Mouse (Mus musculus) frontal cortex, postnatal 25 days (tissue): Measurements from ENCODE around the gene Fam227a.
A peak's percentile ranks its signal among the peaks of the same experiment; 100 is the strongest.
"Not testable (repeated sequence)": the region's sequence is repeated elsewhere in the genome, so short reads cannot be mapped to it uniquely, and the experiment has no call there.

Experiments used
- DNase-seq, 2 experiments: peaks; one replicate each; pipeline ENCODE4 v3.0.0; 2022; ENCODE audit warnings: low spot score in 2 of 2

Gene Fam227a

DNA sequence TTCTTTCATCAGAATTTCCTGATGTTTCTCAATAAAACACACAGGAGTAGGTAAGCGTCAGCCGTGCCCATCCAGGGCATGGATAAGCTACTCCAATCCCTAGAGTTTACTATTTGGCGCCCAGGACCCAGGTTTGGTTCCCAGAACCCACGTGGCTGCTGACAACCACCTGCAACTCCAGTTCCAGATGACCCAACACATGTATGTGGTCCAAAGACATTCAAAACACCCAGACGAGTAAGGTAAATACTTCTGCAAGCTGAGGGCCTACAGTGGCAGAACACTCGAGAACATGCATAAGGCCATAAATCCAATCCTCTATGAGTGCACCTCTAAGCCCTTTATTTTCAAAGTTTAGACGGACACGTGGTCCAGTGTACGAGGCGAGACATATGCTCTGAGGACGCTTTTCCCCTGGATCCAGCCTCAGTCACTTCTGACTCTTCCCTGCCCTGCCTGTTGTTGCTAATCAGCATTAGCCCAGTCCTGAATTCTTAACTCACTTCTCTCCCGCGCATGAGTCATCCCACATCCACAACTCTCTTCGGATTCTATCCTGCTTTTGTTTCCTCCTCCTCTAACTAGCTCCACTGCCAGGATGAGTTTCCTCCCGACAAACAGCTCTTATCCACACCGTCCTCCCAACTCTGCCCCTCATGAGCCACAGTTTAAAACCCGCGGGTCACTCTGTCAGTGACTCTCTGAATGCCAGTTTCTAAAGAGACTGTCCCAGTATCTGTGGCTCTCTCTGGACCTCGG lies 25.1 kb upstream of the Fam227a start:
- no peak for DNase-seq

DNA sequence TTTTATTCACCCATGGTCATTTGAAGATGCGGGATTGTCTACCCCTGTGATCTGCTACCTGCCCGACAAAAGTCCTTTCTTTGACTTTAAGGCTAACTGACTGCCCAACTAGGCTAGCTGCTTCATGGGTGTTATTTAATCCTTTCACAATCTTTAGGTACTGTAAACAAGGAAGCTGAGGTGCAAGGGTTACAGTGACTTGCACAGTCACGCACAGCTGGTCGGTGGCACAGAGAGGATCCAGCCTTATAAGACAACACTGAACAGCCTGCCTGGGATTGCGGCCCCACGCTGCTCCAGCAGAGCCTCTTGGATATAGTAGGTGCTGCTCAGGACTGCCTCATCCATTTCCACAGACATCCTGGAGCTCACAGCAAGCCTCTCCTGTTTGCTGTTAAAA lies 24.4 kb upstream of the Fam227a start:
- DNase-seq: no peak

DNA sequence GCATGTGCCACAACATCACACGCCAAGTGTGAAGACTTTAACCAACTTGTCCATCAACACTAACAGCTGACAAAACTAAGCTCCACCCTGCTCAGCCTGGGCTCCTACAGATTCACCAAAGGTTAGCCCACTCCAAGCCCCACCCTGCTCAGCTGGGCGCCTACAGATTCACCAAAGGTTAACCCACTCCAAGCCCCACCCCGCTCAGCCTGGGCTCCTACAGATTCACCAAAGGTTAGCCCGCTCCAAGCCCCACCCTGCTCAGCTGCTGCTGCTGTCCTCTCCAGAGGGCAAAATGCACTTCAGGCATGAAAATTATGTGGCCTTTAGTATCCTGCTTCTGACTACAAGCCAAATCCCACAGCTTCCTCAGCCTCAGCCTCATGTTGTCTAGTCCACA lies 23.2 kb upstream of the Fam227a start:
- DNase-seq: no peak

DNA sequence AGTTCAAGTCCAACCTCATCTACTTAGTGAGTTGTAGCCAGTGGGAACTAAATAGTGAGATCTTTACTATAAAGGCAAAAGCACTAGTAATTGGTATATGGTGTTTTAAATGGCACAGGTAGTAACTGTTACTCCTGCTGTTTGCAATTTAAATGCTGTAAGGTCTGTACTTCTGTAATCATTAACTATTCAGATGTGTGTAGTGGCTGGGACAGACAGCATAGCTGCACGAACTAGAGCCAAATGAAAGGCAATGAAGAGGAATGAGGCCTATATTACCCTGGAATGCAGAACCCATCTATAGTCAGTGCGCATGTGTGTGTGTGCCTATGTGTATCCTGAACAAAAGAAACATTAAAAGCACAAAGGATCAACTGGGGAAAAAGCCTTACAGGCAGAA lies 19.2 kb upstream of the Fam227a start:
- no peak for DNase-seq

DNA sequence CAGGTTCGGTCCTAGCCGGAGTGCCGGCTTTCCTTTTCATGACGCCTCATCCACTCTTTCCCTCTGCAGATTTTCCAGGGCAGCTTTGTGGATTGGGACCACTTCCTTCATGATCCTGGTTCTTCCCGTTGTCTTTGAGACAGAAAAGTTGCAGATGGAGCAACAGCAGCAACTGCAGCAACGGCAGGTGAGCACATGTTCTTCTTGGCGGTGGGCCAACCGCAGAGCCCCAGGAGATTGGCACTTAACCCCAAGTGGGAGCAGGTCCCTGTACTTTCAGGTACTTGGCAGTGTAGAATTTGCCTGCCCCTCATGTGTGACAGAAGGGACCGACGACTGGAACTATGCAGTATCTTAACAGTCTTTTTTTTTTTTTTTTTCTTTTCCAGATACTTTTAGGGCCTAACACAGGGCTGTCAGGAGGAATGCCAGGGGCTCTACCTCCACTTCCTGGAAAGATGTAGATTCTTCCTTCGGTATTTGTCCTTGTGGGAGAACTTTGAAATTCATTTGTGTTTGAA lies 13.1 kb upstream of the Fam227a start:
- not testable (repeated sequence) for DNase-seq

DNA sequence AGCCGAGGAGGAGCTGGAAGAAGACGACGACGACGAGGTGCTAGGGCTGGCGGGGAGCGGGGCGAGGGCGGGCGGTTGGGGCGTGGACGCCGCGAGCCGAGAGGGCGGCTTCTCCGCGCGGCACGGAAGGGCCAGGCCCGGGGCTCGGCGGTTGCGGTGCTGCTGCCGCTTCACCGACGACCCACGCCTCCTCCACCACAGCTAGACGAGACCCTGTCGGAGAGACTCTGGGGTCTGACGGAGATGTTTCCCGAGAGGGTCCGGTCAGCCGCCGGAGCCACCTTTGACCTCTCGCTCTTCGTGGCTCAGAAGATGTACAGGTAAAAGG lies 12.2 kb upstream of the Fam227a start:
- DNase-seq: no peak

DNA sequence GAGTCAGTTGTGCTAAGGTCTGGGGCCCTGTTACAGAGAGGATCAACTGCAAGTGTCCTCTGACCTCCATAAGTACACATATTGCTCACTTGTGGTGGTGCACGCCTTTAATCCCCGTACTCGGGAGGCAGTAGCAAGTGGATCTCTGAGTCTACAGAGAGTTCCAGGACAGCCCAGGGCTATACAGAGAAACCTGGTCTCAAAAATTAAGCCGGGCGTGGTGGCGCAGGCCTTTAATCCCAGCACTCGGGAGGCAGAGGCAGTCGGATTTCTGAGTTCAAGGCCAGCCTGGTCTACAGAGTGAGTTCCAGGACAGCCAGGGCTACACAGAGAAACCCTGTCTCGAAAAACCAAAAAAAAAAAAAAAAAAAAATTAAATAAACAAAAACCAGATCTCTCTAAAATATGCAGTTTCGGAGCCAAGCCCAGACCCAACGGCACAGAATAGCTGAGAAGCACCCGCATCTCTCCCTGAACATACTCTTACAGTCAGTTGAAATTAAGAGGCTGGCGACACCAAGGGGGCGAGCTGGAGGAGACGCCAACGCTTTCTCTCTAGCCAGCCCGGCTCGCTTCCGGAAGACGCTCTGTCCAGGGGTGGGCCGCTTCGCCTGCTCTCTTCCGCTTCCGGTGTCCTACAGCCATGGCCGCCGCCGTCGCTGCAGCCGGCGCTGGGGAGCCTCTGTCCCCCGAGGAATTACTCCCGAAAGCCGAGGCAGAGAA lies 11.7 kb upstream of the Fam227a start, which contains the start of gene Tomm22:
Tomm22 (plus strand) TSS at position 613 of the 723 bp plus-strand sequence.
- DNase-seq: peak; percentile 61 to 79

DNA sequence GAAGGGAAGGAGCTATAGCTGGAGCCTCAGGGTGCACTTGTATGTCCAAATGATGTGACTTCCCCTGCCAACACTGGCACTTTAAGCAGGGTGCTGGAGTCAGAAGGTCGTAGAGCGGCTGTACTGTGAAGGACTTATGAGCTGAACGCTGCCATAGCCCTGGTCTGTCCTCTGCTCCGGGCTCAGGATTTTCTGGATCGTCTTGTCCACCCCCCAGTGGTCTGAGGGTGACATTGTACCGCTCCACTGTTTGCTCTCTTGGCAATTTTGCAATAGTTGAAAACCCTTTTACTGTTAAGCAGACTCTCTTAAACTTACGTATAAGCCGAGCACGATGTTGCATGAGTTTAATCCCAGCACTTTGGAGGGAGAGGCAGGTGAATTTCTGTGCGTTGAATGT lies 10.4 kb upstream of the Fam227a start:
- no peak for DNase-seq

DNA sequence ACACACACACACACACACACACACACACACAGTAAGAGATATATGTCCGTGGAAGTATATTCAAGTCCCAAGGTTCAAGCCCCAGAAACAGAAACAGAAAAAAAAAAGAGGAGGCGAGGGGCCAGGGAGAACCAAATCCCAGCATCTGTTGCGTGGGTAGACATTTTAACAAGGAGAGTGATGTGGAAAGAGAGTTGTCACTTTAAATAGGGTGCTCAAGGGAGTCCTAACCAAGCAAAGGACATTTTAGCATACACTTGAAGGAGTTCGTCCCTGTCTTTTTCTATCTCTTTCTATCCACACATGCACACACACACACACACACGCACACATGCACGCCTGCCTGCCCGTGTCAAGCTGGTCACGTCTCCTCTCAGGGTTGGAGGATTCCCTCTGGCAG lies 5.9 kb upstream of the Fam227a start:
- DNase-seq: no peak

DNA sequence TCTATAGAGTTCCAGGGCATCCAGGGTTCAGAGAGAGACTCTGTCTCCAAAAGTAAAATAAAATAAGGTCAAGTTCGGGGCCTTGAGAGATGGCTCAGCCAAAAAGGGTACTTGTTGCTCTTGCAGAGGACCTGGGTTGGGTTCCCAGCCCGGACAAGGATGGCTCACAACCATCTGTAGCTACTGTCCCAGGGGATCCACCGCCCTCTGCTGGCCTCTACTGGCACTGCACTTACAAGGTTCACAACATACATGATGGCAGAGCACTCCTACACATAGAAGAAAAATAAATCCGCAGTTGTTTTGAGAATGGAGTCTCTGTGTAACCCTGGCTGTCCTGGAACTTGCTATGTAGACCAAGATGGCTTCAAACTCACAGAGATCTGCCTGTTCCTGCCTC lies 3.1 kb upstream of the Fam227a start:
- no peak for DNase-seq

DNA sequence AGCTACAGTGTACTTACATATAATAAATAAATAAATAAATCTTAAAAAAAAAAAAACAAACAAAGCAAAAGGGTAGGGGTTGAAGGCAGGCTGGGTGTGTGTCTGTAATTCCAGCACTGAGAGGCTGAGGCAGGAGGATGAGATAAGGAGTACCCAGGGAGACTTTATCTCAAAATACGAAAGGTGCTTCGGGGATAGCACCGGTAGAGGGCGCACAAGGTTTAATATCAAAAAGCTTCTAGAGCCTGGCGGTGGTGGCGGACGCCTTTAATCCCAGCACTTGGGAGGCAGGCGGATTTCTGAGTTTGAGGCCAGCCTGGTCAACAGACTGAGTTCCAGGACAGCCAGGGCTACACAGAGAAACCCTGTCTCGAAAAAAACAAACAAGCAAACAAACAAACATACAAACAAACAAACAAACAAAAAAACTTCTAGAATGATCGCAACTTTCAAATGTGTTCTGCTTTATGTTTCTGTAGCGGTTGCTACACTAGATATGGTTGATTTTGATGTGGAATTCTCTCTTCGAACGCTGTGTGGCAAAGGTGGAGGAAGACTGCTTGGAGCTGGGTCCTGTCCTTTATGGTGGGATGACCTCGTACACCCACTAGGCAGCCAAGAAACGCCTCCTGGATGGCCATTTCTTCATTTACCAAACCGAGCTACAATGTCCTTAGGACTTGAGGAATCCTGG lies 772 bp downstream of the Fam227a start:
- peak; percentile 86 to 91 for DNase-seq

DNA sequence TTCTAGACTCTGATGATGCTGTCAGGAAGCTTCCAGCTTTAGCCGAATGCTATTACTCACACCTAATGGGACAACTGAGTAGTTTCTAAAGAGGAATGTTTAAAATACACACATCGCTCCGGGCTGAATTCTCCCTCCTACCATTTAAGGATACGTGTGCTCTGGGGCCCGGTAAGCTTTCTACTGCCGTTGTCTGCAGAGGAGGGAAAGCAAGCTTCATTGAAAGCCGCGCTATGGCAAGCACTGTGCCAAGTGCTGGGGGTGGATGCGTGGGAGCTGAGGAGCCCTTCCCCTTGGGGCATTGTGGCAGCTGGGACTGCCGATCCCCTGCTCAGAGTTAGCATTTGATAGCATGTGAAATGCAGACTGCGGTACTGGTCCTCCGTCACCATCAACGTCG lies 2.3 kb downstream of the Fam227a start:
- no peak for DNase-seq

DNA sequence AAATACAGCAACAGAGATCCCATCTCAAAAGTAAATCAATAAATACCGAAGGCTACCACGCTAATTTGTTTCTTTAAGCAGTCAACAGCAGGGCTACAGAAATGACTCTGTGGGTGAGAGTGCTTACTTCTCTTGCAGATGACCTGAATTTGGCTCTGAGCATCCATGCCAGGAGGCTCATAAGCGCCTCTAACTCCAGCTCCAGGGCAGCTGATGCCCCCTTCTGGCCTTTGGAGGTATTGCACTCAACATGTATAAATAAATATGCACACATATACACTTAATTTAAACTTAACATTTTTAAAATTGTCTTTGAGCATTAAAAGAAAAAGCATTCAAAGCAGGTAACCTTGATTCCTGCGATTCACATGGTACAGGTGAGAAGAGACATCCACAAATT lies 7.3 kb downstream of the Fam227a start:
- DNase-seq: no peak

DNA sequence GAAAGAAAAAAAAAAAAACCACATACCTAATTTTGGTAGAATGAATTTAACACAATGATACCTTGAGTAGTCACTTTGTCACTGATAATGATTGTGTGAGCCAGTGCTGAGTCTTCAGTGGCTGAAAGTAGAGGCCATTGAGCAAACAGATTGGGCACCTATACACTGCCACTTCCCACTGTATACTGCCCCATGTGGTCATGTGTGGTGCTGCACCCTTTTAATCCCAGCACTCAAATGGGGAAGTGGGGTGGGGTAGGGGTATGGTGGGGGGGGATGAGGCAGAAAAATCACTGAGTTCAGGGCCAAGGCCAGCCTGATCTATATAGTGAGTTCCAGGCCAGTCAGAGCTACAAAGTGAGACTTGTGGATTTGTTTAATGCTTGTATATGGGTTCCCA lies 8.2 kb downstream of the Fam227a start:
- no peak for DNase-seq

DNA sequence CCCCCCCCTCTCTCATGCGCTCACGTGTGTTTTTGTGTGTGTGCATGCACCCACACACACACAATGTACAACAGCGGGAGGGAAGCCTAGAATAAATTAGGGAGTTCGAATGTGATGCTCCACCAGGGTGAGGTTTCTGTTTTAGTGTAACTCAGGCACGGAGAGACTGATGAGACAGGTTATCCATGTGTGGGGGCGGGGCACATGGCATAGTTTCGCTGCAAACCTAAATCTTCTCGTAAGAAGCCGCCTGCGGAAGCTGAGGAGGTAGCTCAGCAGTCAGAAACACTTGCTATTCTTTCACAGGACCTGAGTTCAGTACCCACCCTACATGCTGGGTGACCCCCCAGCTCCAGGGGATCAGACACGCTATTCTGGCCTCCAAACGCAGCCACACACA lies 10.6 kb downstream of the Fam227a start:
- DNase-seq: no peak

DNA sequence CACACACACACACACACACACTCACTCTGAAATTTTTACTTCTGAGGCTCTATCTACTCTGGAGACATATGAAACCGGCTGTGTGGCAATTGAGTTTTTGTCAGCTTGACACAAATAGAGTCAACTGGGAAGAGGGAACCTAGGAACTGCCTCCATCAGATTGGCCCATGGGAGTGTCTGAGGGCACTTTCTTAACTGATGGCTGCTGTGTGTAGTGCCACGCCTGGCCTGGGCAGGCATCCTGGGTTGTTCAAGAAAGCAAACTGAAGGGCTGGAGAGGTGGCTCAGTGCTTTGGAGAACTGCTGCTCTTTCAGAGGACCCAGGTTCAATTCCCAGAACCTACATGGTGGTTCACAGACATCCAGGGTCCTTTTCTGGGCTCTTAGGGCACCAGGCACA lies 13.3 kb downstream of the Fam227a start:
- no peak for DNase-seq

DNA sequence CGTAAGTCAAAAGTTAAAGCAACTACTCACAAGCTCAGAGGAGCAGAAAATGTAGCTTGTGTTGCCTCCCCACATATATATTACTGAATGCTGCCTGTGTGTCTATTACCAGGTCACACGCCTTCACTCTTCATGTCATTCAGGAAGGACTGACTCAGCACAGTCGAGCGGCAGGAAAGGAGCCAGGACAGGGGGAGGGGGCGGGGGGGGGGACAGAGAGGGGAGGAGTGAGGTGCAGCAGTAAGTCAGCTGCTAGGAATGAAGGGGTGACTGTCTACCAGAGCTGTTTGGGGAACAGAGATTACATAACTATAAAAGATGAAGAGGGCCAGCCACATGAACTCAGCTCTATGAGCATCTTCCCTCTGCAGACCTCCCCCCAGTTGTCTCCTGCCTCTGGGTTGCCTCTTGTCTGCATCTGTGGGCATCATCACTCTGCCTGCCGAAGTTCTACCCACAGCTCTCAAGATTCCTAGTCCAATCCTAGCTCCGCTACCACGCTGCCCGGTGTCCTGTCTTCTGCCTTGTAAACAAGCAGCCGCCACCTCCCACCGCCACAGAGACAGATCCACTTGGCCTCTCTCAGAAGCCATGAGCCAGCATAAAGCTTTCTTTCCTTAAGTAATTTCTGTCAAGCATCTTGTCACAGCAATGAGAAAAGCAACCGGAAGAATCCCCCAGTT lies 17.5 kb downstream of the Fam227a start:
- DNase-seq: no peak

DNA sequence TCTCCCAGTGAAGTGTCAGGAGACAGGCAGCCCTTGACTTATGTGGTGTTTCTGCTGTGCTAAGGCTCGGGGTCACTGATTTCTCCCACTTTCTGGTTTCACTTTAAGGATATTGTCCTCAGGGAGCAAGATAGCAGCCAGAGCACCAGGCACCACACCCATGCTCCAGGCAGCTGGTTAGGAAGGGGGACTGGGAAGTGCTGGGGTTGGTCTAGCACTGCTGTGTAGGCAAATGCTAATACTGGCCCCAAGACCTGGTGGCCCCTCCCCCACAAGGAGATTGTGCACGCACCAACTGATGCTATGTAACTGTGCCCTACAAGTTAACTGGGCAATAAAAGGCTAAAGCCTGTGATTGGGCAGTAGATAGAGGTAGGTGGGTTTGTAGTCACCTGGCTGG lies 28.3 kb downstream of the Fam227a start:
- no peak for DNase-seq

DNA sequence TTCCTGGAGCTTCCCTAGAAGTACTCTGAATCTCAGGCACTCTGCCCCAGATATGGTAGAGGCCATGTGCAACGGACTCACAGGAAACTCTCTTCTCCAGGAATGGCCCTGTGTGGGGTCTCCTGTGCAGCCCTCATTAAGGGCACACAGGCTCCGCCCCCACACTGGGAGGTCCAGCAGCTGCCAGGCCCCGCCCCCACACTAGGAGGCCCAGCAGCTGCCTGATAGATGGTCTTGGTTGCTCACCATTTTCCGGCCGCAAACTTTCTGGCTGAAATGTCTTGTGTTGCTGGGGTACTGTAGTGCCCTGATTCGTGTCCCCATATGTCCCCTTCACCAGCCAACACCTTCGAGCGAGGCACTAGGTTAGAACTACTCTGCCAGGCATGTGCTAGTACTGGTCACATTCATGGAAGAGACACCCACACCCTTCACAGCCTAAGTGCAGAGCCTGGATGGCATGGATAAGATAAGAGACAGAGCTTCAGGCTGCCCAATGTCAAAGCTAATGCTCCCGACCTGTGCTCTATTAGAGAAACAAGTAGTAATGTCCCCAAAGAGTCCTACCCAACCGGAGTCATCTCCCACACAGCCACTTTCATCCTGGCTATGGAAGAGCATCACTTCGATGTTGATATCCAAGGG lies 38.9 kb downstream of the Fam227a start:
- no peak for DNase-seq

DNA sequence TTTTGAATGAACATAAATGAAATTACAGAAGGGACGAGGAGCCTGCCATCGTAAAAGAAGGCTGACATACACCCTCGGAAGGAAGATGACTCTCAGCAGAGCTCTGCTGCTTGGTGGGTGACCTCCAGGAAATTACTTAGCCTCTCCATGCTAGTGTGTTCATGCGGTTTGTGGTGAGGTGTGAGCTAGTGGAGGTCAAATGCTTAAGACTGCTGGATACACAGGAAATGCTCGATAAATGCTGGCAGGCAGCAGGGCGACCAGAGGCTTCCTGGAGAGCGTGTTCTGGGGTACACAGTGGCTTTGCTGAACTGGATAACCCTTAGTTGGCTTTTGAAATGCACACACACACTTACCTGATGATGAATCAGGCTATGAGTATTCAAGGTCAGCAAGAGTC lies 40.3 kb downstream of the Fam227a start:
- no peak for DNase-seq

DNA sequence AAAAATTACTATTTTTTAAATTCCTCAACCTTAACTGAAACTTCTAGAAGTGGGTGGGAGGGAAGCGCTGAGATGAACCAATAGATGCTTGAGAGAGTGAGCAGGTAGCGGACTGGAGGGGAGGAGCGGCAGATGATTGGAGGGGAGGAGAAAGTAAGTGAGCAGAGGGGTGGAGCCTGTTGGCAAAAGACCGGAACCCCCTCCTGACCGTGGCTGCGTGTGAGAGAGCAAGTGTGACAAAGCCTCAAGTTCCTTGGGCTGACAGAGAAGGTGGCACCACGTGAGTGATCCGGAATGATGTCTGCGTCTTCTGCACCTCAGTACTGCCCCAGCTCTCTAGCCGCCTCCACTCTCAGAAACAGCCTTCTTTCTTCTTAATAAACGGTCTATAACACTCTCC lies 41.6 kb downstream of the Fam227a start:
- no peak for DNase-seq

DNA sequence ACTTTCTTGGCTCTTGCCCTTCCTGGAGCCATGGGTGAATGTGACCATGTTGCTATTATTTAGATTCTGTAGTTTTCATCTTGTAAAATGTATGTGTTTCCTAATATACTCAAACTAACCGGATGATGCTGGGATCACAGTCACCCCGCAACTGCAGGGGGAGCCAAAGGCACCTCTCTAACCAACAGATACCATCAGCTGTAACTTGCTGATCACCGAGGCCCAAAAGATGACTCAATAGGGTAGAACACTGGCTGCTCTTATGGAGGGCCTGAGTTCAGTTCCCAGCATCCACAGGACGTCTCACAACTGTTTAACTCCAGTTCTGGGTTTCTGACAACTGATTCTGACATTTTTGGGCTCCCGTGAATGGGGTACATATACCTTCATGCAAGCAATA lies 42.0 kb downstream of the Fam227a start:
- DNase-seq: no peak
